Mouse (Mus musculus): ENCODE measurements around the gene Soga1.

- no peak for TF ChIP-seq EP300 (optimal IDR thresholded peaks at IDR 0.05)
- no peak for TF ChIP-seq CTCF (IDR thresholded peaks at IDR 0.05; ENCODE audit: low read depth)
These were observed 15.8 kb downstream of the Soga1 start for GRCm38 (mm10) chr2:157063241-157063700.

Measured in stomach, postnatal 0 days (tissue).